Mouse (Mus musculus): ENCODE results near the gene Tada2b. TPM values are rescaled to one million over a fixed set of nuclear protein-coding genes. Genes with fewer than 3 reads are reported as not detected.

Gene Tada2b
- 4.2 and 4.8 TPM in 2 replicates for polyA plus RNA-seq (2012; rRNA removed)

GRCm38 (mm10) chr5:36484171-36484990 is at the start of gene Tada2b, which contains the start of gene Ccdc96:
Tada2b (minus strand) TSS chr5:36484285.
Ccdc96 (plus strand) TSS chr5:36484588.

GRCm38 (mm10) chr5:36464709-36465661 is 19.1 kb downstream of the Tada2b start, which contains the start of gene Grpel1:
Grpel1 (plus strand) TSS chr5:36464998.

Other genes starting within 250 kb of the Tada2b start
- gene Sorcs2, start 86.1 kb downstream of the Tada2b start, polyA plus RNA-seq (2012; rRNA removed): 0.36 and 0.49 TPM in 2 replicates
- gene Grpel1, start 19.3 kb downstream of the Tada2b start, polyA plus RNA-seq (2012; rRNA removed): 16.9 and 19.0 TPM in 2 replicates
- 0.12 and 0.15 TPM in 2 replicates for gene Ccdc96, start 303 bp upstream of the Tada2b start, polyA plus RNA-seq (2012; rRNA removed)
- gene Tbc1d14, start 109.0 kb upstream of the Tada2b start, polyA plus RNA-seq (2012; rRNA removed): 8.4 and 9.7 TPM in 2 replicates
- gene D5Ertd579e, start 211.7 kb upstream of the Tada2b start, polyA plus RNA-seq (2012; rRNA removed): 17.0 and 19.3 TPM in 2 replicates